10 mouse cellular contexts compared by ENCODE assay signal in genomic region chr6:30204383-30205179, GRCm38 (mm10).
DNase-seq lines count a peak whose midpoint lies in the region; ATAC-seq and TF ChIP-seq lines count a peak whose summit lies in the region.
"Had no signal": no experiment of that assay in that cellular context is flagged by ENCODE, and none has a peak within 500 bp of the region (broad histone marks: within the 10 kb centered on the region; RNA-seq: fewer than 3 reads in every experiment).

No protein-coding gene starts in this region.

- TF ChIP-seq CTCF in forebrain, postnatal 0 days (IDR thresholded peaks at IDR 0.05; ENCODE audit: low read depth) = no peak
- no peak for TF ChIP-seq CTCF in lung, adult 2 months (IDR thresholded peaks at IDR 0.05; ENCODE audit: insufficient read depth, low read length)

- no peak overlapping the region for H3K27ac ChIP-seq in forebrain, postnatal 0 days (ENCODE audit: low read depth, low read length)
- no peak overlapping the region for H3K27ac ChIP-seq in forebrain, embryonic 16.5 days (ENCODE audit: low read length)
- H3K27ac ChIP-seq in midbrain, embryonic 11.5 days (ENCODE audit: low read depth, low read length) = no peak overlapping the region
- H3K27ac ChIP-seq in midbrain, embryonic 14.5 days (replicated peaks; ENCODE audit: low read depth, low read length) = no peak overlapping the region
- no peak overlapping the region for H3K27ac ChIP-seq in midbrain, embryonic 15.5 days

- no peaks in the 10 kb centered on the region for H3K9me3 ChIP-seq in forebrain, postnatal 0 days (ENCODE audit: low read length)
- H3K9me3 ChIP-seq in forebrain, embryonic 16.5 days (ENCODE audit: control insufficient read depth, low read length) = no peaks in the 10 kb centered on the region
- no peaks in the 10 kb centered on the region for H3K9me3 ChIP-seq in midbrain, embryonic 11.5 days (ENCODE audit: control insufficient read depth, low read length)
- H3K9me3 ChIP-seq in midbrain, embryonic 14.5 days (ENCODE audit: control insufficient read depth, low read length) = no peaks in the 10 kb centered on the region
- no peaks in the 10 kb centered on the region for H3K9me3 ChIP-seq in midbrain, embryonic 15.5 days

- TF ChIP-seq POLR2A in lung, adult 2 months (IDR thresholded peaks at IDR 0.05; ENCODE audit: borderline replicate concordance, extremely low read depth, low read depth, low read length) = no peak

- 53% methylated on average over 19 of the region's 20 CpGs for WGBS in forebrain, postnatal 0 days
- WGBS in forebrain, embryonic 16.5 days = 48% methylated on average over 20 of the region's 20 CpGs
- 48% methylated on average over 20 of the region's 20 CpGs for WGBS in midbrain, embryonic 11.5 days
- WGBS in midbrain, embryonic 14.5 days = 46% methylated on average over 20 of the region's 20 CpGs
- 46% methylated on average over 19 of the region's 20 CpGs for WGBS in midbrain, embryonic 15.5 days
- WGBS in lung, adult 2 months = 76% methylated on average over 20 of the region's 20 CpGs

- no peaks in the 10 kb centered on the region for H3K36me3 ChIP-seq in forebrain, postnatal 0 days (ENCODE audit: insufficient read depth)
- no peaks in the 10 kb centered on the region for H3K36me3 ChIP-seq in forebrain, embryonic 16.5 days (ENCODE audit: control insufficient read depth, insufficient read depth)
- no peaks in the 10 kb centered on the region for H3K36me3 ChIP-seq in midbrain, embryonic 11.5 days (ENCODE audit: control insufficient read depth, insufficient read depth, low read length)
- no peaks in the 10 kb centered on the region for H3K36me3 ChIP-seq in midbrain, embryonic 14.5 days (ENCODE audit: control insufficient read depth, insufficient read depth, low read length)
- H3K36me3 ChIP-seq in midbrain, embryonic 15.5 days (replicated peaks) = no peaks in the 10 kb centered on the region

- no peak overlapping the region for H3K9ac ChIP-seq in forebrain, postnatal 0 days
- no peak overlapping the region for H3K9ac ChIP-seq in forebrain, embryonic 16.5 days (replicated peaks; ENCODE audit: low read depth, low read length)
- no peak overlapping the region for H3K9ac ChIP-seq in midbrain, embryonic 11.5 days (ENCODE audit: low read length)
- H3K9ac ChIP-seq in midbrain, embryonic 14.5 days (replicated peaks; ENCODE audit: low read length) = no peak overlapping the region
- no peak overlapping the region for H3K9ac ChIP-seq in midbrain, embryonic 15.5 days
- H3K9ac ChIP-seq: lung, embryonic 14.5 days had no signal

- DNase-seq in forebrain, postnatal 0 days = no peak
- DNase-seq in midbrain, embryonic 11.5 days (ENCODE audit: low spot score, missing footprints) = peak; percentile 90
- DNase-seq in midbrain, embryonic 14.5 days = no peak
- DNase-seq in kidney, adult 18-20 months = no peak
- DNase-seq in lung, adult 2 months = no peak
- DNase-seq: lung, embryonic 14.5 days; thymus, adult 2 months had no signal

- no peak overlapping the region for H3K4me2 ChIP-seq in forebrain, postnatal 0 days (ENCODE audit: low read depth)
- no peak overlapping the region for H3K4me2 ChIP-seq in forebrain, embryonic 16.5 days (ENCODE audit: low read length)
- no peak overlapping the region for H3K4me2 ChIP-seq in midbrain, embryonic 11.5 days
- no peak overlapping the region for H3K4me2 ChIP-seq in midbrain, embryonic 14.5 days (ENCODE audit: low read length)
- no peak overlapping the region for H3K4me2 ChIP-seq in midbrain, embryonic 15.5 days

- no peaks in the 10 kb centered on the region for H3K27me3 ChIP-seq in forebrain, postnatal 0 days (ENCODE audit: insufficient read depth, low read length)
- H3K27me3 ChIP-seq in forebrain, embryonic 16.5 days (replicated peaks; ENCODE audit: control insufficient read depth, insufficient read depth, low read length) = no peaks in the 10 kb centered on the region
- no peaks in the 10 kb centered on the region for H3K27me3 ChIP-seq in midbrain, embryonic 11.5 days (ENCODE audit: control insufficient read depth, insufficient read depth, low read length)
- H3K27me3 ChIP-seq in midbrain, embryonic 14.5 days (ENCODE audit: control insufficient read depth, insufficient read depth, low read length) = no peaks in the 10 kb centered on the region
- H3K27me3 ChIP-seq in midbrain, embryonic 15.5 days (replicated peaks) = no peaks in the 10 kb centered on the region

- ATAC-seq in forebrain, postnatal 0 days = 0 out of 2 replicates have a peak, but pooled peaks have one; percentile 14
- ATAC-seq in forebrain, embryonic 16.5 days = no peak
- no peak for ATAC-seq in midbrain, embryonic 11.5 days (ENCODE audit: low FRiP score)
- ATAC-seq in midbrain, embryonic 14.5 days (ENCODE audit: low FRiP score, low TSS enrichment) = no peak
- ATAC-seq in common myeloid progenitor, adult 5-6 weeks (replicated peaks; ENCODE audit: low read depth, poor library complexity, severe bottlenecking) = 0 out of 2 replicates have a peak, but pooled peaks have one; percentile 36
- 0 out of 2 replicates have a peak, but pooled peaks have one; percentile 13 for ATAC-seq in midbrain, embryonic 15.5 days (replicated peaks)

- no peaks in the 10 kb centered on the region for H3K4me1 ChIP-seq in forebrain, postnatal 0 days (ENCODE audit: insufficient read depth)
- H3K4me1 ChIP-seq in forebrain, embryonic 16.5 days (replicated peaks; ENCODE audit: control insufficient read depth, insufficient read depth, low read length) = peaks cover 3% of the 10 kb centered on the region
- H3K4me1 ChIP-seq in midbrain, embryonic 11.5 days (ENCODE audit: control insufficient read depth, insufficient read depth, low read length) = no peaks in the 10 kb centered on the region; the same call in 1 of the 2 replicates
- no peaks in the 10 kb centered on the region for H3K4me1 ChIP-seq in midbrain, embryonic 14.5 days (ENCODE audit: control insufficient read depth, insufficient read depth, low read length)
- H3K4me1 ChIP-seq in midbrain, embryonic 15.5 days = peaks cover 5% of the 10 kb centered on the region; the same call in 1 of the 2 replicates
- no peaks in the 10 kb centered on the region for H3K4me1 ChIP-seq in lung, adult 2 months (ENCODE audit: control insufficient read depth, insufficient read depth, low read length)

- H3K4me3 ChIP-seq in forebrain, postnatal 0 days (ENCODE audit: low read depth, low read length) = no peak overlapping the region
- no peak overlapping the region for H3K4me3 ChIP-seq in forebrain, embryonic 16.5 days (replicated peaks; ENCODE audit: low read length)
- no peak overlapping the region for H3K4me3 ChIP-seq in midbrain, embryonic 11.5 days (ENCODE audit: low read depth, low read length)
- H3K4me3 ChIP-seq in midbrain, embryonic 14.5 days (replicated peaks; ENCODE audit: low read depth, low read length) = no peak overlapping the region
- H3K4me3 ChIP-seq in midbrain, embryonic 15.5 days = no peak overlapping the region
- no peak overlapping the region for H3K4me3 ChIP-seq in lung, adult 2 months (replicated peaks; ENCODE audit: extremely low read depth, low read depth, low read length)

Comparison
In these comparisons a context has a peak if more than half of its experiments do, and no peak if none do; other contexts are left out.
1. ATAC-seq: peak in forebrain, postnatal 0 days (single experiment), common myeloid progenitor, adult 5-6 weeks (single experiment) and midbrain, embryonic 15.5 days (single experiment); none in forebrain, embryonic 16.5 days (single experiment), midbrain, embryonic 11.5 days (single experiment) and midbrain, embryonic 14.5 days (single experiment).